Mouse (Mus musculus) forebrain, embryonic 11.5 days (tissue): ENCODE results near the gene Gypa. TPM values are rescaled to one million over a fixed set of nuclear protein-coding genes. Genes with fewer than 3 reads are reported as not detected.
A peak's percentile ranks its signal among the peaks of the same experiment; 100 is the strongest.

Source experiments
- ATAC-seq: fragments of 200-750 bp; cut with Nextera tagmentation; replicated peaks from 2 replicates; pipeline ENCODE4 v1.8.0; 2017; ENCODE audit warnings: moderate TSS enrichment; ENCODE audit not compliant: low FRiP score
- DNase-seq: peaks from one replicate; pipeline ENCODE4 v3.0.0-alpha.2; 2017; ENCODE audit warnings: low spot score
- H3K27ac ChIP-seq: fragments of 300-500 bp; sonication (generic); 2 replicates; pipeline ENCODE4 v1.5.1; 2014; ENCODE audit warnings: low read depth, low read length
- H3K27me3 ChIP-seq: fragments of 300-500 bp; sonication (generic); 2 replicates; pipeline ENCODE4 v1.6.1; 2014; ENCODE audit warnings: mild to moderate bottlenecking, low read length, mixed read lengths; ENCODE audit not compliant: control insufficient read depth, insufficient read depth
- H3K36me3 ChIP-seq: fragments of 300-500 bp; sonication (generic); 2 replicates; pipeline ENCODE4 v1.6.1; 2014; ENCODE audit warnings: mild to moderate bottlenecking, low read length, moderate library complexity, mixed read lengths; ENCODE audit not compliant: control insufficient read depth, insufficient read depth
- H3K4me1 ChIP-seq: fragments of 300-500 bp; sonication (generic); replicated peaks from 2 replicates; pipeline ENCODE4 v1.6.1; 2014; ENCODE audit warnings: low read length, mixed read lengths; ENCODE audit not compliant: control insufficient read depth, insufficient read depth
- H3K4me2 ChIP-seq: fragments of 300-500 bp; sonication (generic); 2 replicates; pipeline ENCODE4 v1.6.1; 2014; ENCODE audit warnings: low read depth, mild to moderate bottlenecking, low read length, moderate library complexity, mixed read lengths; ENCODE audit not compliant: severe bottlenecking
- H3K4me3 ChIP-seq: fragments of 300-500 bp; sonication (generic); 2 replicates; pipeline ENCODE4 v1.5.1; 2014; ENCODE audit warnings: low read depth, low read length
- H3K9ac ChIP-seq: fragments of 300-500 bp; sonication (generic); 2 replicates; pipeline ENCODE4 v1.6.1; 2014; ENCODE audit warnings: low read length
- H3K9me3 ChIP-seq: fragments of 300-500 bp; sonication (generic); 2 replicates; pipeline ENCODE4 v1.6.1; 2016; ENCODE audit warnings: low read length, mixed read lengths; ENCODE audit not compliant: control insufficient read depth
- WGBS: fragments of 180-500 bp; shearing (Covaris S2); extraction: QIAGEN DNeasy Blood & Tissue Kit; methylation state at CpG from one replicate; pipeline ENCODE4 v1.1.7; 2014; 5-methylcytosine and 5-hydroxymethylcytosine counted together
- polyA plus RNA-seq: library from polyadenylated mRNA; unstranded; fragments of >200 nt; fragmentation: Nextera tagmentation; extraction: Ambion mirVana; gene quantifications from 2 replicates; pipeline ENCODE4 v1.2.1, GENCODE M21; 2014

Gypa gene
- 16.8 and 18.9 TPM in 2 replicates for polyA plus RNA-seq

- Histone ChIP-seq H3K27ac (no peak within 1 kb of the TSS), H3K4me2 (peak within 1 kb of the TSS; percentile 68), H3K36me3 (no peaks in the 10 kb centered on the region), H3K27me3 (no peaks in the 10 kb centered on the region), H3K4me1 (no peaks in the 10 kb centered on the region), H3K9me3 (no peaks in the 10 kb centered on the region), H3K4me3 (peak within 1 kb of the TSS; percentile 48), H3K9ac (peak within 1 kb of the TSS; percentile 56)
- peak; percentile 60; the same call in 1 of the 2 replicates for ATAC-seq
- no peak for DNase-seq
- 32% methylated on average over 14 of the region's 14 CpGs for WGBS
Observed at GRCm38 (mm10) chr8:80493523-80494345, at the start of gene Gypa. Gene Gypa, plus strand, starts transcription at chr8:80493781.

DNA sequence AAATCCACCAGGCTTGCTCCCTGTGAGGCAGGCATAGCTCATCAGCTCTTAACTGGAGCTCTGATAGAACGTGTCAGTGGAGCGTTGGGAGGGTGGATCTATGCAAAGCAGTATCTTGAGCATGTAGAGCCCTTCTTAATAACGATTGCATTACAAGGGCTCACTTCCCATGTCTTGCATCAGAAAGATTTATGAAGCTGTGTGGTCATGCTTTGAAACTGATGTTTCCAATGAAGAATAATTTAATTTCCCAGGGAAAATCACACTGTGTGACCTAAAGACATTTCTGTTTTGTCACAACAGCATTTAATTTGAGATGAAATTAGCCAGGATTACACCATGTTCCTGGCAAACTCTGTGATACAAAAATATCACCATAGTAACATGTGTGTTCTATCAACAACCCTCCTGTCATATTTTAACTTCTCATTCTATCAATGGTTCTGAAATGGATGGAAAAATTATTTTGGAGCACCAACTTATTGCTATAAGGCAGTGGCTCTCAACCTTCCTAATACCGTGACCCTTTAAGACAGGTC is 49.0 kb upstream of the Gypa start:
- WGBS = 80% methylated on average over 4 of the region's 4 CpGs

DNA sequence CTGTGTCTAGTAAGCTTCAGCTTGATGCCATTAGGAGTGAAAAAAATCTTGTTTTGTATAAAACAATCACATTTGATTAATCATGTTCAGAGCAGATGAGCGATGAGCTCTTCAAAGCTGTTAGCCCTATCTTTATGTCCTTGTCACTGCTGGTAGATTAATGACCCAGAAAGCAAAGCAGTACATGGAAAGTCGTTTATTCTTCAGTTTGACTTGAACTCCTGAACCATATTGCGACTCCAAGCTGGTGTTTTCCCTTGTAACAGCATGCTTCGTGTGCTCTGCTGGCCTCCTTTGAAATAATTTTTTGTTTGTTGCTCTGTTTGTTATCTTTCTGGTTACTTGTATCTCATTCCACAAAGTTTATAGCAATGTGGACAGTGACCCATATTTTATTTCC is 46.4 kb upstream of the Gypa start:
- Histone ChIP-seq H3K27me3 (no peaks in the 10 kb centered on the region), H3K9me3 (no peaks in the 10 kb centered on the region), H3K4me2 (no peak overlapping the region), H3K4me3 (no peak overlapping the region), H3K9ac (no peak overlapping the region), H3K36me3 (no peaks in the 10 kb centered on the region), H3K27ac (no peak overlapping the region), H3K4me1 (no peaks in the 10 kb centered on the region)
- 86% methylated on average over 4 of the region's 4 CpGs for WGBS
- no peak for DNase-seq
- no peak for ATAC-seq

More for the DNA sequence above, 49.0 kb upstream of the Gypa start:
- Histone ChIP-seq H3K27me3 (no peaks in the 10 kb centered on the region), H3K9me3 (no peaks in the 10 kb centered on the region), H3K4me1 (no peaks in the 10 kb centered on the region), H3K36me3 (no peaks in the 10 kb centered on the region), H3K9ac (no peak overlapping the region), H3K27ac (no peak overlapping the region), H3K4me3 (no peak overlapping the region), H3K4me2 (no peak overlapping the region)
- ATAC-seq = no peak
- DNase-seq = no peak

DNA sequence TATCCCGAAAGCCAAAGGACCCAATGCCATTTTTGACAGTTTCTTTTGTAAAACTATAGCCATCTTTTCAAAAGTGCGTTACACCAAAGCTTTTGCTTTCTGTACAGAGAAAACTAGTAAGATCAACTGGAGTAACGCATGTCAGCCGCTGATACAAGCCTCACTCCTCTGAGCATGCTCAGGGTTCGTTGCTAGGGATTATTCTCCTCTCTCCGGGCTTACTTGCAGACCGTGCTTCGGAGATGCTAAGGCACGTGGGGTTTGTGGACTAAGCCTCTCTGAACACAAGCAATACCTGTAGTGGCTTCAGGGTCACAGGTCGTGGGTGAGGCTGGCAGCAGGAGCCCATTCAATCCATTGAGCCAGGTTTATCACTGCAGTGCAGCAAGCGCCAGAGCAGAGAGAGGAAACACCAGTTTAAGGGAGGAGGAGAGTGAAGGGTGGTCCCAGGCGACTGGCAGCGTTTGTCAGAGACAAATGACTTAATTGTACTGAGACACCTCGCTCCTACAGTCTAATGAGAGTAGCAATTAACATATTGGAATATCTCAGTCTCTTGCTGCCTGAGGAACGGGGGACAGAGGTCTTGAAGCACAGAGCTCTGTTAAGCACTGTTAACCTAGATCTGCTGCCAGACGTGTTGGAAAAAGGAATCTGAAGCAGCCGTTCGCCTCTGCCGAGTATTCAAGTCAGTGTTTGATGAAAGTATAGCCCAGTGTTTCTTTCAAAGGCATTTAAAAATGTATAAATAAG is 41.5 kb upstream of the Gypa start:
- H3K4me3 ChIP-seq = no peak overlapping the region
- H3K4me2 ChIP-seq = no peak overlapping the region
- no peaks in the 10 kb centered on the region for H3K9me3 ChIP-seq
- no peak for DNase-seq
- no peak for ATAC-seq
- H3K27ac ChIP-seq = no peak overlapping the region
- H3K9ac ChIP-seq = no peak overlapping the region
- H3K36me3 ChIP-seq = no peaks in the 10 kb centered on the region
- no peaks in the 10 kb centered on the region for H3K27me3 ChIP-seq
- no peaks in the 10 kb centered on the region for H3K4me1 ChIP-seq
- WGBS = 63% methylated on average over 19 of the region's 19 CpGs

GRCm38 (mm10) chr8:80463450-80463917 is 30.1 kb upstream of the Gypa start:
- H3K27me3 ChIP-seq = no peaks in the 10 kb centered on the region
- H3K36me3 ChIP-seq = no peaks in the 10 kb centered on the region
- H3K4me1 ChIP-seq = no peaks in the 10 kb centered on the region
- H3K9ac ChIP-seq = no peak overlapping the region
- ATAC-seq (no peak), DNase-seq (no peak)
- H3K27ac ChIP-seq = no peak overlapping the region
- no peak overlapping the region for H3K4me3 ChIP-seq
- no peak overlapping the region for H3K4me2 ChIP-seq
- 85% methylated on average over 4 of the region's 4 CpGs for WGBS
- H3K9me3 ChIP-seq = no peaks in the 10 kb centered on the region

DNA sequence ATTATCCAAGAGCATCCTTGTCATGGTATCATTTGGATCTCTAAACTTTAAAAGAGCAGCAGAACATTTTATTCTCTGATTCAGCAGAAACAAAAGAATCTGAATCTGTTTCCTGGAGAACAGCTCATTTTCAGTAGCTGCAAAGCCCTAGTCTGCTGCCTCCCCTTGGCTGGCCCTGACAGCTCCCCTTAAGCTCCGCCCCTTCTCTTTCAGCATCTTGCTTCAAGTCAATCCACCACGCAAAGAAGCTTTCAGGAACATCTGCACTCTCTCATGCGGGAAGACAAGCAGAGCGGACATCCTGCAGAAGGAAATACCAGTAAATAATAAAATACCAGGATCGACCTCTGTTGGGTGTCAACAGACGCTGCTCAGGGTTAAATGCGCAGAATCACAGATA is 18.6 kb upstream of the Gypa start:
- Histone ChIP-seq H3K4me3 (no peak overlapping the region), H3K9me3 (no peaks in the 10 kb centered on the region), H3K9ac (no peak overlapping the region), H3K27me3 (no peaks in the 10 kb centered on the region), H3K27ac (no peak overlapping the region), H3K4me1 (no peaks in the 10 kb centered on the region), H3K36me3 (no peaks in the 10 kb centered on the region), H3K4me2 (no peak overlapping the region)
- DNase-seq (no peak), ATAC-seq (no peak)
- 47% methylated on average over 7 of the region's 7 CpGs for WGBS

DNA sequence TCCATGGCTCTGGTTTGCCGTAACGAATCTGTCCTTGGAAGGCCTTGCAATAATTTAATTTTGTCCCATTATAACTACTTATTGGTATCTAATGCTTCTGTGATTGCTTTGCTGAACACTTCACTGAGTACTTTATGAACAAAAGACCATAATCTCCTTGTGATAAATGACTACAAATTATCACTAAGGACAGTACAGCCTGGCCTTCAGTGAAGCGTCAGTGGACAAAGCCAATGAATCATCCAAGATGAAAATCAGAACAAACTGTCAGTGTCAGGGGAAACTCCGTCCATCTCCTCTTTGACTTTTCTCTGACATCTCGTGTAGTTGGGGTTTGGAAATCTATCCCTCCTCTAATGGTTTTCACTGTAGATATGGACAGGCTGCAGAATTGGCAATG is 15.4 kb upstream of the Gypa start:
- no peaks in the 10 kb centered on the region for H3K27me3 ChIP-seq
- WGBS = 84% methylated on average over 5 of the region's 5 CpGs
- DNase-seq (no peak), ATAC-seq (no peak)
- H3K4me2 ChIP-seq = no peak overlapping the region
- H3K9ac ChIP-seq = no peak overlapping the region
- H3K4me3 ChIP-seq = no peak overlapping the region
- no peaks in the 10 kb centered on the region for H3K9me3 ChIP-seq
- H3K27ac ChIP-seq = no peak overlapping the region
- no peaks in the 10 kb centered on the region for H3K4me1 ChIP-seq
- no peaks in the 10 kb centered on the region for H3K36me3 ChIP-seq

GRCm38 (mm10) chr8:80479129-80479528 is 14.5 kb upstream of the Gypa start:
- Histone ChIP-seq H3K4me1 (no peaks in the 10 kb centered on the region), H3K4me2 (no peak overlapping the region), H3K36me3 (no peaks in the 10 kb centered on the region), H3K27me3 (no peaks in the 10 kb centered on the region), H3K27ac (no peak overlapping the region), H3K4me3 (no peak overlapping the region), H3K9me3 (no peaks in the 10 kb centered on the region), H3K9ac (no peak overlapping the region)
- ATAC-seq (no peak), DNase-seq (no peak)
- WGBS = 49% methylated on average over 1 of the region's 1 CpGs
